Mouse (Mus musculus) neural tube, embryonic 14.5 days (tissue): ENCODE results near the gene Arhgef10l. TPM values are rescaled to one million over a fixed set of nuclear protein-coding genes. Genes with fewer than 3 reads are reported as not detected.

ENCODE experiments used
- ATAC-seq: fragments of 200-750 bp; cut with Nextera tagmentation; 2 replicates; pipeline ENCODE4 v1.8.0; 2017; ENCODE audit warnings: low read depth, mild to moderate bottlenecking, moderate TSS enrichment, moderate library complexity
- H3K27ac ChIP-seq: fragments of 300-500 bp; sonication (generic); 2 replicates; pipeline ENCODE4 v1.5.1; 2014; ENCODE audit warnings: low read depth, mild to moderate bottlenecking, control low read depth, low read length, moderate library complexity, mixed read lengths
- H3K27me3 ChIP-seq: fragments of 300-500 bp; sonication (generic); 2 replicates; pipeline ENCODE4 v1.6.1; 2014; ENCODE audit warnings: low read length; ENCODE audit not compliant: control insufficient read depth, insufficient read depth
- H3K36me3 ChIP-seq: fragments of 300-500 bp; sonication (generic); 2 replicates; pipeline ENCODE4 v1.6.1; 2014; ENCODE audit warnings: low read length, mixed read lengths; ENCODE audit not compliant: control insufficient read depth, insufficient read depth
- H3K4me1 ChIP-seq: fragments of 300-500 bp; sonication (generic); 2 replicates; pipeline ENCODE4 v1.6.1; 2014; ENCODE audit warnings: low read length; ENCODE audit not compliant: control insufficient read depth, insufficient read depth
- H3K4me2 ChIP-seq: fragments of 300-500 bp; sonication (generic); 2 replicates; pipeline ENCODE4 v1.6.1; 2014; ENCODE audit warnings: mild to moderate bottlenecking, low read depth, low read length, control low read depth
- H3K4me3 ChIP-seq: fragments of 300-500 bp; sonication (generic); 2 replicates; pipeline ENCODE4 v1.5.1; 2014; ENCODE audit warnings: low read depth, low read length, control low read depth, mixed read lengths
- H3K9ac ChIP-seq: fragments of 300-500 bp; sonication (generic); replicated peaks from 2 replicates; pipeline ENCODE4 v1.6.1; 2014; ENCODE audit warnings: low read depth, mild to moderate bottlenecking, control low read depth, low read length, mixed read lengths
- H3K9me3 ChIP-seq: fragments of 300-500 bp; sonication (generic); 2 replicates; pipeline ENCODE4 v1.6.1; 2016; ENCODE audit warnings: low read length; ENCODE audit not compliant: control insufficient read depth
- WGBS: fragments of 180-500 bp; shearing (Covaris S2); extraction: QIAGEN DNeasy Blood & Tissue Kit; methylation state at CpG from one replicate; pipeline ENCODE4 v1.1.7; 2014; 5-methylcytosine and 5-hydroxymethylcytosine counted together
- polyA plus RNA-seq: library from polyadenylated mRNA; unstranded; fragments of >200 nt; fragmentation: Nextera tagmentation; extraction: Ambion mirVana; gene quantifications from 2 replicates; pipeline ENCODE4 v1.2.1, GENCODE M21; 2014

Gene Arhgef10l
- polyA plus RNA-seq, 1 experiment from 2014 or later = 18.8 TPM

DNA sequence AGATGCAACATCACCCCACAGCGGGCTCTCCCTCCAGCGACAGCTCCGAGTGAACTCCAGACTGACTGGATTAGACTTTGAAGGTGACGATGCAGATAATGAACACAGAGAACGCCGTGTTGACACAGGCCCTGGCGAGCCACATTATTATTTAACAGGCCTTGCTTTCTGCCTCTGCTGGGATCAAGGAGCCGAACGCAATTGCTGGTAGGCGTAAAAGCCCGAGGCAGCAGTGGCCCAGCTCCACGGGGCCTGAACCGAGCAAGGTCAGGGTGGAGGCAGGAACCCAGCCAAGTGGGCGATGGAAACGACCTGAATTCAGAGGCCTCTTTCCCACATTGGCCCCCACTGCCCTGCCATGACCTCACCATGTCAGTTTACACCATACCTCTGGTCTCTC, 133.5 kb downstream of the Arhgef10l start:
- Histone ChIP-seq H3K9me3 (no peaks in the 10 kb centered on the region), H3K36me3 (peaks cover 16% of the 10 kb centered on the region; the same call in 1 of the 2 replicates), H3K9ac (no peak overlapping the region), H3K27ac (peak overlapping the region; percentile 25; the same call in 1 of the 2 replicates), H3K4me3 (no peak overlapping the region), H3K4me1 (peaks cover 16% of the 10 kb centered on the region), H3K4me2 (no peak overlapping the region), H3K27me3 (no peaks in the 10 kb centered on the region)
- 19% methylated on average over 15 of the region's 15 CpGs for WGBS
- no peak for ATAC-seq

GRCm38 (mm10) chr4:140531024-140531423, 134.8 kb downstream of the Arhgef10l start:
- Histone ChIP-seq H3K9me3 (no peaks in the 10 kb centered on the region), H3K36me3 (0 out of 2 replicates have a peak, but pooled peaks cover 10% of the 10 kb centered on the region), H3K4me2 (no peak overlapping the region), H3K27me3 (no peaks in the 10 kb centered on the region), H3K4me1 (peaks cover 16% of the 10 kb centered on the region), H3K4me3 (no peak overlapping the region), H3K9ac (no peak overlapping the region), H3K27ac (no peak overlapping the region)
- ATAC-seq = no peak
- WGBS = 30% methylated on average over 9 of the region's 9 CpGs

DNA sequence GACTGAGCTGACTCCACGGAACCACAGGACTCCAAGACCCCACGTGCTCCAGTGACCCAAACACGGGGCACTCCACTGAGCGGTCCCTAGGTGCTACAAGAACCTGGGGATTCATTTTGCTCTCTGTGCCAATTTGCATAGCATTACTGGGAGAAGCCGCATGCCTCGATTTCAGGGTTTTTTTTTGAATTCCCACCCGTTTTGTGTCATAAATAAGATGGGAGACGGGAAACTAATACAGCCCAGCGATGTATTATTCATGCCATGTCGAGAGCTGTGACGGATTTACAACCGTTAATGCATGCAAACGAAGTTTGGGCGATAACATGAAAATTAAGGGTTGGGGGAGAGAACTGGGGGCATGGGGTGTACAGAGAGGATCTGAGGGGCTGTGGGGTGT, 136.1 kb downstream of the Arhgef10l start:
- WGBS = 31% methylated on average over 14 of the region's 14 CpGs

GRCm38 (mm10) chr4:140528443-140528842, 137.4 kb downstream of the Arhgef10l start:
- H3K9me3 ChIP-seq = no peaks in the 10 kb centered on the region
- no peak overlapping the region for H3K4me3 ChIP-seq
- no peaks in the 10 kb centered on the region for H3K36me3 ChIP-seq
- H3K27me3 ChIP-seq = no peaks in the 10 kb centered on the region
- WGBS = 59% methylated on average over 5 of the region's 5 CpGs
- H3K9ac ChIP-seq = no peak overlapping the region
- peaks cover 16% of the 10 kb centered on the region for H3K4me1 ChIP-seq
- no peak overlapping the region for H3K4me2 ChIP-seq
- no peak for ATAC-seq
- H3K27ac ChIP-seq = no peak overlapping the region

More for the DNA sequence above, 136.1 kb downstream of the Arhgef10l start:
- Histone ChIP-seq H3K36me3 (0 out of 2 replicates have a peak, but pooled peaks cover under 1% of the 10 kb centered on the region), H3K27me3 (no peaks in the 10 kb centered on the region), H3K9me3 (no peaks in the 10 kb centered on the region), H3K27ac (peak overlapping the region; percentile 39; the same call in 1 of the 2 replicates), H3K4me3 (no peak overlapping the region), H3K4me1 (peaks cover 16% of the 10 kb centered on the region), H3K4me2 (no peak overlapping the region), H3K9ac (no peak overlapping the region)
- ATAC-seq = no peak

DNA sequence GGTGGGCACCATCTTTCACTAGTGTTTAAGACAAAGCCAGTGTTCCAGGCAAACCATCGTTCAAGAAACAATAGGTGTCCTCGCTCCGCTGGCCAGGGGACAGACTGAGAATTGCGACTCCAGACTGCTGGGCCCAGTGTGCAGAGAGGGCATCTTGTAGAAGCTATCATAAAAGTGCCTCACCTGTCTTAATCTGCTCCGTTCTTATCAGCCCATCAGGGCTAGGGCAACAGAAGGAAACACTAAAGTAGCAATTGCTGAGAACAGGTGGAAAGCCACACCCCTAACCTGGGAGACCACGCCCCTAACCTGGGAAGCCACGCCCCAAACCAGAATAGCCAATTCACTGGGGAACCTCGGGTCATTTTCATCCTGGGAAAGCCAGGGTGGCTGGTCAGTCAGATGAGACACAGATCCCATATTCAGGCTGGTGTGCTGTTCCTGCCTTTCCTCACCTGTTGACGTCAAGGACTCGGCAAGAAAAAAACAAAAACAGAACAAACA, 140.1 kb downstream of the Arhgef10l start:
- H3K9ac ChIP-seq = no peak overlapping the region
- peaks cover 8% of the 10 kb centered on the region for H3K4me1 ChIP-seq
- H3K4me2 ChIP-seq = no peak overlapping the region
- H3K27ac ChIP-seq = no peak overlapping the region
- H3K27me3 ChIP-seq = no peaks in the 10 kb centered on the region
- no peak overlapping the region for H3K4me3 ChIP-seq
- H3K9me3 ChIP-seq = no peaks in the 10 kb centered on the region
- 69% methylated on average over 10 of the region's 10 CpGs for WGBS
- ATAC-seq = no peak
- H3K36me3 ChIP-seq = no peaks in the 10 kb centered on the region

GRCm38 (mm10) chr4:140524927-140525326, 140.9 kb downstream of the Arhgef10l start:
- H3K4me2 ChIP-seq = no peak overlapping the region
- H3K27ac ChIP-seq = no peak overlapping the region
- H3K4me3 ChIP-seq = no peak overlapping the region
- no peaks in the 10 kb centered on the region for H3K27me3 ChIP-seq
- no peaks in the 10 kb centered on the region for H3K9me3 ChIP-seq
- H3K9ac ChIP-seq = no peak overlapping the region
- H3K4me1 ChIP-seq = peaks cover 2% of the 10 kb centered on the region
- WGBS = 50% methylated on average over 13 of the region's 13 CpGs
- ATAC-seq = no peak
- peaks cover 3% of the 10 kb centered on the region for H3K36me3 ChIP-seq

GRCm38 (mm10) chr4:140522873-140523272, 142.9 kb downstream of the Arhgef10l start:
- Histone ChIP-seq H3K4me2 (no peak overlapping the region), H3K9ac (no peak overlapping the region), H3K4me1 (no peaks in the 10 kb centered on the region), H3K36me3 (peaks cover 7% of the 10 kb centered on the region), H3K27ac (no peak overlapping the region), H3K27me3 (no peaks in the 10 kb centered on the region), H3K4me3 (no peak overlapping the region), H3K9me3 (no peaks in the 10 kb centered on the region)
- ATAC-seq = no peak
- 92% methylated on average over 4 of the region's 4 CpGs for WGBS

DNA sequence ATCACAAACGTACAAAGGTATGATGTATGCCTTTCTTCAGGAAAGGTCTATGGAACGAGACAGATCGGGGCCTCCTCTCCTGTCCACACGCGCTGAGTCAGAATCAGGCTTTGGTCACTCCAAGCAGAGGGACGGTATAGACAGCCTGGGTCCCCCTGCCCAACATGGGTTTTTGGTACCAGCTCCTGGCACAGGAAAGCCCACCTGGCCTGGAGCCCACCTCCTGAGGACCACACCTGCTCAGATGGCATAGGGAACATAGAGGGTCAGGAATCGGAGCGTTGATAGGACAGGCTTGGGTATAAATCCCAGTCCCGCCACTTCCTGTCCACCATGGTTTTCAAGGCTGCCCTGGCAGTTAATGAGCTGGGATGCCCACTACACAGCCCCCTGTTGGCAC, 145.1 kb downstream of the Arhgef10l start:
- ATAC-seq = no peak
- 98% methylated on average over 9 of the region's 9 CpGs for WGBS

GRCm38 (mm10) chr4:140513797-140514196, 152.0 kb downstream of the Arhgef10l start:
- no peak for ATAC-seq
- peaks cover 22% of the 10 kb centered on the region; the same call in 1 of the 2 replicates for H3K36me3 ChIP-seq
- no peak overlapping the region for H3K27ac ChIP-seq
- H3K4me1 ChIP-seq = no peaks in the 10 kb centered on the region
- no peak overlapping the region for H3K4me3 ChIP-seq
- no peak overlapping the region for H3K9ac ChIP-seq
- 81% methylated on average over 4 of the region's 4 CpGs for WGBS
- H3K27me3 ChIP-seq = no peaks in the 10 kb centered on the region
- H3K9me3 ChIP-seq = no peaks in the 10 kb centered on the region
- H3K4me2 ChIP-seq = no peak overlapping the region

More for the DNA sequence above, 145.1 kb downstream of the Arhgef10l start:
- no peaks in the 10 kb centered on the region for H3K4me1 ChIP-seq
- H3K9ac ChIP-seq = no peak overlapping the region
- no peaks in the 10 kb centered on the region for H3K9me3 ChIP-seq
- H3K4me3 ChIP-seq = no peak overlapping the region
- no peak overlapping the region for H3K27ac ChIP-seq
- H3K4me2 ChIP-seq = no peak overlapping the region
- no peaks in the 10 kb centered on the region for H3K27me3 ChIP-seq
- H3K36me3 ChIP-seq = peaks cover 14% of the 10 kb centered on the region
